Mouse (Mus musculus) myocyte (in vitro differentiated cells): Measurements from ENCODE around the gene Pcdh7.
A peak's percentile ranks its signal among the peaks of the same experiment; 100 is the strongest.

Experiments
- CEBPB ChIP-seq: IDR thresholded peaks from 2 replicates; pipeline ENCODE4 v1.6.1; 2011; ENCODE audit warnings: mild to moderate bottlenecking, moderate library complexity; ENCODE audit not compliant: poor library complexity, insufficient read depth, severe bottlenecking
- E2F4 ChIP-seq: IDR thresholded peaks from one replicate; pipeline ENCODE4 v1.6.1; 2011; ENCODE audit warnings: mild to moderate bottlenecking, control low read depth, moderate library complexity; ENCODE audit not compliant: insufficient read depth
- MAX ChIP-seq: IDR thresholded peaks from one replicate; pipeline ENCODE4 v1.6.1; 2011; ENCODE audit warnings: low read depth, mild to moderate bottlenecking, control low read depth
- MYOD1 ChIP-seq, 3 experiments: IDR thresholded peaks; one replicate each; pipeline ENCODE4 v1.6.1; 2011; ENCODE audit warnings: control low read depth in 2 of 3, low read depth in 2 of 3, mild to moderate bottlenecking in 2 of 3, moderate library complexity in 1 of 3; ENCODE audit not compliant: insufficient read length in 2 of 3, control insufficient read depth in 1 of 3
- MYOG ChIP-seq, 3 experiments: IDR thresholded peaks; one replicate each; pipeline ENCODE4 v1.6.1; 2011; ENCODE audit warnings: control low read depth in 2 of 3, low read depth in 2 of 3, mild to moderate bottlenecking in 2 of 3; ENCODE audit not compliant: insufficient read length in 2 of 3, control insufficient read depth in 1 of 3, insufficient read depth in 1 of 3
- POLR2A ChIP-seq: IDR thresholded peaks from one replicate; pipeline ENCODE4 v1.6.1; 2011; ENCODE audit warnings: low read depth, mild to moderate bottlenecking, control low read depth, moderate library complexity; ENCODE audit not compliant: insufficient read length
- POLR2AphosphoS2 ChIP-seq: IDR thresholded peaks from one replicate; pipeline ENCODE4 v1.6.1; 2011; ENCODE audit warnings: low read depth, control low read depth; ENCODE audit not compliant: insufficient read length
- TCF12 ChIP-seq: IDR thresholded peaks from one replicate; pipeline ENCODE4 v1.6.1; 2011; ENCODE audit warnings: mild to moderate bottlenecking, control low read depth; ENCODE audit not compliant: poor library complexity, insufficient read depth, severe bottlenecking
- TCF3 ChIP-seq: IDR thresholded peaks from one replicate; pipeline ENCODE4 v1.6.1; 2011; ENCODE audit warnings: low read depth, control low read depth; ENCODE audit not compliant: insufficient read length
- USF1 ChIP-seq: IDR thresholded peaks from one replicate; pipeline ENCODE4 v1.6.1; 2011; ENCODE audit warnings: low read depth, mild to moderate bottlenecking, control low read depth, moderate library complexity

GRCm38 (mm10) chr5:57757436-57757898 lies 39.7 kb downstream of the Pcdh7 start:
- TF ChIP-seq E2F4 (no peak), USF1 (no peak), POLR2A (no peak), TCF12 (no peak), MYOG (IDR thresholded peaks at IDR 0.05; ENCODE audit: control insufficient read depth in 1 of 3, insufficient read depth in 1 of 3, insufficient read length in 2 of 3, low read depth in 2 of 3) (peak in 1 of 3 experiments; percentile 53), TCF3 (no peak), POLR2AphosphoS2 (no peak), CEBPB (no peak), MYOD1 (IDR thresholded peaks at IDR 0.05; ENCODE audit: control insufficient read depth in 1 of 3, insufficient read length in 2 of 3, low read depth in 2 of 3) (peak in 2 of 3 experiments; percentile 4 to 23), MAX (no peak)
